Mouse (Mus musculus): Measurements from ENCODE around the gene Tarm1. TPM values are rescaled to one million over a fixed set of nuclear protein-coding genes. Genes with fewer than 3 reads are reported as not detected.

The Tarm1 gene
- polyA plus RNA-seq, 1 experiment from 2014 or later = not detected

- H3K9ac ChIP-seq (ENCODE audit: low read length) = no peak overlapping the region
- H3K9me3 ChIP-seq (ENCODE audit: control insufficient read depth, low read length) = no peaks in the 10 kb centered on the region
- no peaks in the 10 kb centered on the region for H3K36me3 ChIP-seq (ENCODE audit: control insufficient read depth, insufficient read depth, low read length)
- H3K27ac ChIP-seq (replicated peaks) = no peak overlapping the region
- H3K4me3 ChIP-seq (ENCODE audit: low read depth, low read length) = no peak overlapping the region
- 64% methylated on average over 10 of the region's 11 CpGs for WGBS
- H3K4me1 ChIP-seq (replicated peaks; ENCODE audit: control insufficient read depth, insufficient read depth) = no peaks in the 10 kb centered on the region
- no peak overlapping the region for H3K4me2 ChIP-seq (replicated peaks; ENCODE audit: low read depth)
- TF ChIP-seq CTCF (IDR thresholded peaks at IDR 0.05; ENCODE audit: low read depth) (peak; percentile 38), EP300 (optimal IDR thresholded peaks at IDR 0.05) (no peak)
- ATAC-seq (ENCODE audit: low FRiP score, low TSS enrichment) (no peak), DNase-seq (ENCODE audit: low spot score) (no peak)
- H3K27me3 ChIP-seq (ENCODE audit: control insufficient read depth, insufficient read depth, low read length) = no peaks in the 10 kb centered on the region
Measured at GRCm38 (mm10) chr7:3453486-3454183, 48.8 kb downstream of the Tarm1 start.

- ATAC-seq (ENCODE audit: low FRiP score, low TSS enrichment) (no peak), DNase-seq (ENCODE audit: low spot score) (no peak)
- Histone ChIP-seq H3K27me3 (ENCODE audit: control insufficient read depth, insufficient read depth, low read length) (no peaks in the 10 kb centered on the region), H3K4me3 (ENCODE audit: low read depth, low read length) (no peak overlapping the region), H3K9ac (ENCODE audit: low read length) (no peak overlapping the region), H3K9me3 (ENCODE audit: control insufficient read depth, low read length) (no peaks in the 10 kb centered on the region), H3K36me3 (ENCODE audit: control insufficient read depth, insufficient read depth, low read length) (no peaks in the 10 kb centered on the region), H3K4me2 (replicated peaks; ENCODE audit: low read depth) (no peak overlapping the region), H3K27ac (replicated peaks) (no peak overlapping the region), H3K4me1 (replicated peaks; ENCODE audit: control insufficient read depth, insufficient read depth) (no peaks in the 10 kb centered on the region)
- 50% methylated on average over 12 of the region's 12 CpGs for WGBS
- no peak for TF ChIP-seq EP300 (optimal IDR thresholded peaks at IDR 0.05)
- no peak for TF ChIP-seq CTCF (IDR thresholded peaks at IDR 0.05; ENCODE audit: low read depth)
Measured at GRCm38 (mm10) chr7:3452821-3453485, 49.5 kb downstream of the Tarm1 start.

DNA sequence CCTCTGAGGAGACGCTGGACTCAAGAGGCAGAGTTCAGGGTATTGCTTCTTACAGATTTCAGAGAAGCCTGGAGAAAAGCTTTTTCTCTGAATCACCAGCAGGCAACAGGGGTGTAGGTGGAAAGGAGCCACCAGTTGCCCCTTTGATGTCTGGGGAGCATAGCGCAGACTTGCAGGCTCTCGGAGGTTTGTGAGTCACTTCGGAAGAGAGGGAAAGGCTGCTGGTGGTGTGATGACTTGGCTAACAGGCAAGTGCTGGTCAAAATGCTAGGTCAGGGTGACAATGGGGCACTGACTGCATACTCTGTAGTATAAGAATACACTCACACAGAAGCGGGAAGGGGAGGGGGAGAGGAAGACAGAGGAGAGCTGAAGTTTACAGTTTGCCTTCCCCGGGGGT is 51.3 kb downstream of the Tarm1 start:
- no peak overlapping the region for H3K4me2 ChIP-seq (replicated peaks; ENCODE audit: low read depth)
- no peaks in the 10 kb centered on the region for H3K36me3 ChIP-seq (ENCODE audit: control insufficient read depth, insufficient read depth, low read length)
- WGBS = 20% methylated on average over 6 of the region's 6 CpGs

DNA sequence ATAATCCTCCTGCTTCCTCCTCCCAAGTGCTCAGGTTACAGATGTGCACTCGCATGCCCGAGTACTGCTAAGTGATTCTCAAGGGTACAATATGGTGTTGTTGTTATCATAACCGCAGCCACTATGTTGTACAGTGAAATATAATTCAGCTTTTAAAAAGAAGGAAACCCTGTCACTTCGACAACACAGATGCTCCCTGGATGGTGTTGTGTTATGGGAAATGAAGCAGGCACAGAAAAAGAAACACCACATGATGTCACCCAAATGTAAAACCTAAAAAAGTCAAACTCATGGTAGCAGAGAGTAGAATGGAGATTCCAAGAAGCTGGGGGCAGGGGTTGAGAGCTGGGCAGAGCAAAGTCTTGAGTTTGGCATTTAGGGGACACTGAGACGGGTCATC is 51.8 kb downstream of the Tarm1 start:
- ATAC-seq (ENCODE audit: low FRiP score, low TSS enrichment) = no peak
- H3K4me2 ChIP-seq (replicated peaks; ENCODE audit: low read depth) = no peak overlapping the region
- H3K27ac ChIP-seq (replicated peaks) = no peak overlapping the region
- H3K27me3 ChIP-seq (ENCODE audit: control insufficient read depth, insufficient read depth, low read length) = no peaks in the 10 kb centered on the region
- no peaks in the 10 kb centered on the region for H3K9me3 ChIP-seq (ENCODE audit: control insufficient read depth, low read length)
- no peaks in the 10 kb centered on the region for H3K36me3 ChIP-seq (ENCODE audit: control insufficient read depth, insufficient read depth, low read length)
- no peaks in the 10 kb centered on the region for H3K4me1 ChIP-seq (replicated peaks; ENCODE audit: control insufficient read depth, insufficient read depth)
- WGBS = 47% methylated on average over 5 of the region's 5 CpGs
- no peak overlapping the region for H3K9ac ChIP-seq (ENCODE audit: low read length)
- TF ChIP-seq EP300 (optimal IDR thresholded peaks at IDR 0.05) (no peak), CTCF (IDR thresholded peaks at IDR 0.05; ENCODE audit: low read depth) (no peak)
- no peak overlapping the region for H3K4me3 ChIP-seq (ENCODE audit: low read depth, low read length)
- no peak for DNase-seq (ENCODE audit: low spot score)

More for the DNA sequence above, 51.3 kb downstream of the Tarm1 start:
- no peak for ATAC-seq (ENCODE audit: low FRiP score, low TSS enrichment)
- H3K4me3 ChIP-seq (ENCODE audit: low read depth, low read length) = no peak overlapping the region
- no peaks in the 10 kb centered on the region for H3K4me1 ChIP-seq (replicated peaks; ENCODE audit: control insufficient read depth, insufficient read depth)
- no peaks in the 10 kb centered on the region for H3K9me3 ChIP-seq (ENCODE audit: control insufficient read depth, low read length)
- H3K9ac ChIP-seq (ENCODE audit: low read length) = no peak overlapping the region
- DNase-seq (ENCODE audit: low spot score) = no peak
- TF ChIP-seq CTCF (IDR thresholded peaks at IDR 0.05; ENCODE audit: low read depth) (no peak), EP300 (optimal IDR thresholded peaks at IDR 0.05) (no peak)
- H3K27ac ChIP-seq (replicated peaks) = no peak overlapping the region
- no peaks in the 10 kb centered on the region for H3K27me3 ChIP-seq (ENCODE audit: control insufficient read depth, insufficient read depth, low read length)

DNA sequence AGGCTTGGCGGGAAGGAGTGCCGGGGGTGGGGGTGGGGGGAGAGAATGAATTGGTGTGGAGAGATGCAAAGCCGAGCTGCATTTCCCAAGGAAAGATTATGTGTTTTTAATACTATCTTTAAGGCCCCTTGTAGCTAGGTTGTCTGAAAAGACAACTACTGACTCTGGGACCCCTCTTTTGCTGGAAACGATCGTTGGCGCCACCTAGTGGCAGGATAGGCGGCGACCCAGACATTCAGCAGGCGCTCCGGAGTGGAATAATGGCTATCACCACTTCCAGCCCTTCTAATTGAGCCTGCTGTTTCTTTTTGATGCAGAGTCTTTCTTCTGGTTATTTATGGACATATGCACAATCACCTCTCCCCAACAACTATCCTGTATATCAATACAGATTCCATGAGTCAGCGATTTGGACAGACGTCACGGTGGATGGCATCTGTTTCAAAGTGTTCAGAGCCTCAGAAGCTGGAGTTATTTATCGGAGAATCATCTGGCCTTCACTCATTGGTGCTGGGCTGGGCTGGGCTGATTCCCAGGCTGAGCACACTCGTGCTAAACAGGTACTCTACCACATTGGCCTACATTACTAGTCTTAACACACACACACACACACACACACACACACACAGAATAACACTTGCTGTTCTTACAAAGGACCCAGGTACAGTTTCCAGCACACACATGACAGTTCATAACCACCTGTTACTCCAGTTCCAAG is 53.5 kb downstream of the Tarm1 start:
- Histone ChIP-seq H3K9ac (ENCODE audit: low read length) (no peak overlapping the region), H3K4me1 (replicated peaks; ENCODE audit: control insufficient read depth, insufficient read depth) (no peaks in the 10 kb centered on the region), H3K27ac (replicated peaks) (no peak overlapping the region), H3K4me2 (replicated peaks; ENCODE audit: low read depth) (no peak overlapping the region), H3K4me3 (ENCODE audit: low read depth, low read length) (no peak overlapping the region), H3K9me3 (ENCODE audit: control insufficient read depth, low read length) (no peaks in the 10 kb centered on the region), H3K36me3 (ENCODE audit: control insufficient read depth, insufficient read depth, low read length) (no peaks in the 10 kb centered on the region), H3K27me3 (ENCODE audit: control insufficient read depth, insufficient read depth, low read length) (no peaks in the 10 kb centered on the region)
- WGBS = 21% methylated on average over 15 of the region's 15 CpGs
- peak; percentile 86 for TF ChIP-seq CTCF (IDR thresholded peaks at IDR 0.05; ENCODE audit: low read depth)
- no peak for TF ChIP-seq EP300 (optimal IDR thresholded peaks at IDR 0.05)
- DNase-seq (ENCODE audit: low spot score) (peak; percentile 66), ATAC-seq (ENCODE audit: low FRiP score, low TSS enrichment) (no peak)

Data from stomach, postnatal 0 days (tissue).